Mouse (Mus musculus) cerebellum, adult 9-11 months (tissue): ENCODE measurements around the gene Mettl8.

Experiments
- DNase-seq: peaks from one replicate; pipeline ENCODE4 v3.0.0; 2022

The Mettl8 gene

DNA sequence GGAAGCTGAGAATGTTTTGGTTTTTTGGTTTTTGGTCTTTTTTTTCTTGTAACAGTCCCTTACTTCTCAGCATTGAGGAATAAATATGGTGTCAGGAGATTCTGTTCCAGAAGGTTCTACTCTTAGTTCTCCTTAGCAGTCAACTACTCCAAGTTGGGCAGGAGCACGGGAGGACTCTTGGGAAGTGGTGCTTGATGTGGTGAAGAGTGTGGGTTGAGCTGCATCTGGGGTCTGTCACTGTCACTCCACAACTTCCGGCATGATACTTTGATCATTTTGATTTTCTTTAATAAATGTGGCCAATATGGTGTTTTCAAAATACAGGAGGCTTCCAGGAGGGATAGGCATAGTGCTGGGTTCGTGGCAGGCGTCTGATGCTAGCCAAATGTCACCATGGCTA, 22.4 kb downstream of the Mettl8 start:
- DNase-seq: no peak

DNA sequence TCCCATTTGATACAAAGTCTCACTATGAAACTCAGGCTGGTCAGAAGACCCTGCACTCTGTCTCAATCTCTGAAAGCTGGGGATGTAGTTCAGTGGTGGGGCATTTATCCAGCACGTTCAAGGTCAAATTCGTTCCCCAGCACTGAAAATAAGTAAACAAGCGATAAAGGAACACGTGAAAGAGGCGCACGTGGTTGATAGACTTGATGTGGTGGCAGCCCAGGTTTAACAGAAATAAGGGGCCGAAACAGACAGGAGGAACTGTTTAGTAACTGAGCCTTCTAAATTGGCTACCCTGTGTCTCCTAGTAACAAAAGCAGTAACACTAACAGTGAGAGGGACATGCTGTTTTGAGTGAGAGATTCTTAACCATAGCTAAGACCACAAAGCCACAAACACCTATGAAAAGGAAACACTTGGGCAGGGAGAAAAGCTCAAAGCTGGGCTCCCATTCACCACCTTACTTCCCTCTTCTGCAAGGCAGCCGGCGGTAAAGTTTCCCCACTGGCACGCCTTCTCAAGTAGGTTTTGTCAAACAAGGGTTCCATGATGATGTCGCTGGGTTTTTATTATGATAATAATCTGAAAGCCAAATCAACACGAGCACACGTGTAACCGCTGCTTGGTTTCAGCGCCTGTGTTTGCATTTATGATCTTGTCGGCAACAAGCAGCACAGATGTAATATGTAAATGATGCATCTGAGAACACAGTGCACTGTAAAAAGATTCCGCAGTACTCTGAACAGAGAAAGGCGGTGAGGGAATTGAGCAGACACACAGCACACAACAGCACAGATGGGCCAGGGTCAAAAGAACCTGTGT, 23.2 kb downstream of the Mettl8 start:
- DNase-seq: no peak

DNA sequence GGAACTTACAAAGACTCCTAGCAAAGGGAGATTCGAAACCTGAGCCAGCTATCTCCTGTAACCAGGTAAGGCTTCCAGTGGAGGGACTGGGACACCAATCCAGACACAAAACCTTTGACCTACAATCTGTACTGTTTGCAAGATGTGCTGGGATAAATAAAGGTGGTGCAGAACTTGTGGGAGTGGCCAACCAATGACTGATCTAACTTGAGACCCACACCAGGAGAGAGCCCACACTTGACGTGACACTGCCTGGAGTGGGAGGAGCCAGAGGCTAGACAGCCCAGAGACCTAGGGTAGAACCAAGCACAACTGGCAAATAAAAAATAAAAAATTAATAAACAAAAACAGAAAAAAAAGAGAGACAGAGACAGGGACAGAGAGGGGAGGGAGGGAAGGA, 24.7 kb downstream of the Mettl8 start:
- DNase-seq: no peak

DNA sequence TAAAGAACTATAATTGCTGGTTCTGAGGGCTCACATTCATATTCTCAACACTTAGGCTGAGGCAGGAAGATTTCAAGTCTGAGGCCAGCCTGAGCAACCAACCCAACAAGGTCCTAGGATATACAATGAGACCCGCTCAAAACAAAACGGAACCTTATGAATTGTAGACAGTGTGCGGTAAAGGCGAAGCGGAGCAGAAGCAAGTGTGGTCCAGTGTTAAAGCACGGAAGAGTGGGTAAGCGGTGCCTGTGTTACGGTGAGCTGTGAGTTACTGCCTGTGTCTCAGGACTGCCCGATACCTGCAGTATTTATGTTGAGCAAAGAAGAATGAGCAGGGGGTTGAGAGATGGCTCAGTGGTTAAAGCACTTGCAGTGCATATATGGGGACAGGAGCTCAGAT, 27.8 kb downstream of the Mettl8 start:
- no peak for DNase-seq

DNA sequence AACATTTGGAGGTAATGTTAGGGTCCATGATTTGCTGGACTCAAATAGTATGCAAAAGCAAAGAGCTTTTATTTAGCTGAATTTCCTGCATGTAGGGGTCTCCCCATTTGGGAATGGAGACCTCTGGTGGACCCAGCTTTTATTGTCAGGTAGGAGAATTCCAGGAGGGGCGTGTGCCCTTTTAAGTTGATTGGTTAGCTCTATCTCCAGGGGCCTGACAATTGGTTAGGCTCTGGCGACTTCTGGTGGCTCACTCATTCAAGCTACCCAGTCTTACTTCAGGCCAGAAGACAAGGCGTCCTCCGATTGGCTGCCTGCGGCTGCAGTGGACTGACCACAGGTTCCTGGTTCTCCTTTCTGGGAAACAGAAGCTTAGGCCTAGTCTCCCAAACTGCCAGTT, 28.6 kb downstream of the Mettl8 start:
- no peak for DNase-seq

DNA sequence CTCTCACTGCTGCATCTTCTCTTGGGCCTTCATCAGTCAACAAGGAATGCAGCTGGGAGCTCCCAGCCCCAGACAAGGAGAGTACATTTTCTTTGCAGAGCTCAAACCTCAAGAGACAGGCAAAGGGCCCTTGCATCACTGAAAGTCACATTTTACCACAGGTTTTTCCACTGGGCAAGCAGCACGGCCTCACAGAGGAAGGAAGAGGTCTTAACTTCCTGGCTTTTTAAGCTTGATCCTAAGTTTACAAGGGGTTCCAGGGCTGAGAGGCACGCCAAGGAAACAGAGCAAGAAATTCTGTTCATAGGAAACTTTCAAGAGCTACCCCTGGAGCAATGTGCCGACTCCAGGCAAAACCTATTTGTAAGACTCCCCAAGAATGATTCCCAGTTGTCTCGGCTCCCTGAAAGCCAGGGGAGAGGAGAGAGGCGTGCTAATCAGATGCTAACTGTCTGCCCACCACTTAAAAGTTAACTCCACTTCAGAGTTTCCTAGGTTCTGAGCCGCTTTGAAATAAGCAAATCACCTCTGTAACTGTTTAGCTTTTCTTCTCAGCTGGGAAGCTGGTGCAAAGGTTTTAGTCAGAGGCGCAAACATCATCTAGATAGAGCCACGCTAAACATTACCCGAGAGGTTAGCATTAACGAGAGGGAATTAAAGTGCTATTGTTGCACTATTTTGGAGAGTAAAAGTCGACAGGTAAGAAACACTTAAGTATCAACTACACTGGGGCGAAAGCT, 29.6 kb downstream of the Mettl8 start:
- DNase-seq: no peak

DNA sequence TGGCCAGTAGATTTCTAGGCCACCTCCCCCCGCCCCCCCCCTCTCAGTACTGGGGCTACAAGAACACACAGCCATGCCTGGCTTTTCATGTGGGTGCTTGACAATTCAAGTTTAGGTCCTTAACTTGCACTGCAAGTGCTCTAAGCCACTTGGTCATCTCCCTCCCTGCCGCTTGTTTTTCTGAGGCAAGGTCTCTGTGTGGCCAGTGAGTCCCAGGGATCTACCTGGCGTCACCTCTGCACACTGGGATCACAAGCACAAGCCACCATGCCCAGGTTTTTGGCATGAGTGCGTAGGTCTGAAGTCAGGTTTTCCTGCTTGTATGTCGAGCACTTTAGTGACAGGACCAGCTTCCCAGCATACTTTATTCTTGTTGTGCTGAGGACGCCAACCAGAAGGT, 31.4 kb downstream of the Mettl8 start:
- DNase-seq: no peak

DNA sequence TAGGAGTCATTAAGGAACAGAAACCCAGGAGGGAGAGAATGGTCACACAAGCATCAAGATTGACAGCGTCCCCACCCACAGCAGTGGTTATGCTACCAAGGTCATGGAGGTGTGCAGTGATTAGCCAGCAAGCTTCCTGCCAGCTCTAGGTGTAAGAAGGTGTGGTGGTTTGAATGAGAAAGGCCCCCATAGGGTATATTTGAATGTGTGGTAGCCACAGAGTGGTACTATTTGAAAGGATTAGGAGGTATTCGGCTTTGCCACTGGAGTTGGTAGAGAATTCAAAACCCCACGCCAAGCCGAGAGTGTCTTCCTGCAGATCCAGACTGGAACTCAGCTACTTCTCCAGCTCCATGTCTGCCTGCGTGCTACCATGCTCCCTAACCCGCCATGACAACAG, 32.4 kb downstream of the Mettl8 start:
- DNase-seq: no peak

DNA sequence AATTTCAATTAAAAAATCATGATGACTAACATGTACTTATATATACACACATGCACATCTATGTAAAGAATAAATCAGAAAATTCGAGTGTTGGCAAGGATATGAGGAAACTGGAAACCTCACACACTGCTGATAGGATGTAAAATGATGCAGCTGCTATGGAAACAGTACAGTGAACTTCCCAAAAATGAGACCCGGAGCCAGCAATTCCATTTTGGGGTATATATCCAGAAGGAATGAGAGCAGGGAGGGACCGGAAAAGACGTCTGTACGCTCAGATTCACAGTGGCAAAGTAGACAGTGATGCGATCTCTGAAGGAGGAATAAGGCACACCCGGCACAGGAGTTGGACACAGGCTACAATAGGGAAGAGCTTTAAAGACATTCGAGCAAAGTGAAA, 34.7 kb downstream of the Mettl8 start:
- DNase-seq: no peak

DNA sequence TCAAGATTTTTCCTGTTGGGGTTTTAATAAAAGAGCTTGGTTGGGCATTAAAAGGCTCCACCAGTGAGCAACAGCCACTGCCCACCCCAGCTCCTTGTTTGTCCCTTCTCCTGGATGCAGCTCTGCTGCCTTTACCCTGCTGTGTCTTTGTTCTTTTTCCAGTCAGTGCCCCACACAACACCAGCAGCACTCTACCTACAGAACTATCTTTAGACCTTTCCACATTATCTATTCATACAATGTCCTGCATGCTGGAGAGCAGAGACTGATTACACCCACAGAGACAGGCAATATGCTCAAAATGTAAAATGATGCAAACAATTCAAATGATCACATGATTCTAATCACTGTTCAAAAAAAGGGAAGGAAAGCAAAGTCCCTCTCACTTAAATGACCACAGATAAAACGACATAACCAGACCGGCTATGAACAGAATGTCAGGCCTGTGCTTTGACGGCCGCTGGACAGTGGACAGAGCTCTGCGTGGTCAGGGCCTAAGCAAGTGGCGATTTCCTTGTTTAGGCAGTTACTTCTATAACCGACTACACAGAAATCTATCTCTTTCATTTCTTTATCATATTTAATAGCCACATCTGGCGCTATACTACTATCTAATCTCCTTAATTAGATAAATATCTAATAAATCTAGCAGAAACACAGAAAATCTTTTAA, 35.5 kb downstream of the Mettl8 start:
- DNase-seq: no peak

DNA sequence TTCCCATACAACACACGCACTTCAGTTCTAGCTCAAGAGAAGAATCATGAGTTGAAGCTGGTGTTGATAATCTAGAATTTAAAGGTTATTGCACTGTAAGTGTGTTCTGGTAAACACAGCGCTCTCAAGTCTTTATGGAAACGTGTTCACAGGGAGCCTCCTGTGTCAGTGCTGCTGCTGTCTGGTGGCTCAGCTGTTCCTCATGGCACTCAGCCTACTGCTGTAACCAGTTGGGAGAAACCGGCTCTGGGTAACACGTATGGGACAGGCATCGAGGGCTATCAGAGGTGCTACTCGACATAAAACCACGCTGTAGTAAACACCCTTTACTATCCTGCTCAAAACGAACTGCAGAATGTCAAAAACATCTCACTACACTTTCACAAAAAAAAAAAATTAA, 36.1 kb downstream of the Mettl8 start:
- no peak for DNase-seq

DNA sequence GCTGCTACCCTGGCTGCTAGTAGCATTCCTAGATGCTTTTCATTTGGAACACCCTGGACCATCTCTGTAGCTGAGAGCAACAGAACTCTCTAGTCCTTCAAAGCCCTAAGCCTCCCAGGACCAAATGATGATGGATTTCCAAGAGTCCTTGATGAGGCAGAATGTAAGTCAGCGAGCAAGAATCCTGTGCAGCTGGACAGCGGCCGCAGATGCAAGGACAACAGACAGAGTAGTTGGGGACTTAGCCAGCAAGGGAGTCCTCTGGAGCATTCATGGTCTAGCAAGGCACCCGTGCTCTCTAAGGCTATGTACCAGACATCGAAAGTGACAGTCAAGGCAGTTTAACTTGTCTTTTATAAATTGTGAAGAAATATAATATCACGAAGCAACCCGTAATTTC, 41.9 kb downstream of the Mettl8 start:
- DNase-seq: no peak

DNA sequence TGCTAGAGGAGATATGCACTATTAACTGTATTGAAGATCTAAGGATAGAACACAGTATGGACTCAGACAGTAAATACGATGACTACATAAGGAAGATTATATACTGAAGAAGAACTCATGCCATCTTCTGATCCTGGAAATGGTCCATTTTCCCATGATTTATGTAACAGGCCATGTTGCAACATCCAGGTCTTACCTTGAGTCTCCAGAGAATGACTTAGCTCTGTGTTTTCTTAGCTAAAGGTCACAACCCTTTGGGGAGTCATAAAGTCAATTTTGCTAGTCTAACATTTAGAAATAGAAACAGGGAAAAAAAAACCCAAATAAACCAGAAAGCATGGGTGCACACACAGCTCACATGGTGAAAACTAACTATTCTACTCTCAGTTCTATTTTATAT, 43.6 kb downstream of the Mettl8 start:
- DNase-seq: no peak

DNA sequence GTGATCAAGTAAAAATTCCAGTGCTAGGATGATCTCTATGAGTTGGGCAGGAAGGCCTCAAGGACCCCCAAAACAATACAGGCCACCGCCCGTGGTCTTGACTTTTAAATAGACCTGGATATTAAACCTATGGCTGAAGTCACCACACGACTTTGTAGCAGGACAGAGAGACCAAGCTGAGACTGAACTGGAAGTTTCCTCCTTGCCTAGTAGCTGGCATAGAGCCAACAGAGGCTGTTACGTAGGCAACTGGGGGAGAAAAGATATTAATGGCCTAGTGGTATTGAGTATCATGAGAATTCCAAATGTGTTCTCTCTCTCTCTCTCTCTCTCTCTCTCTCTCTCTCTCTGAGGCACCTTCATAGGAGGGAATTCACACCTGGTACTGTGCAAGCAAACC, 51.0 kb downstream of the Mettl8 start:
- DNase-seq: no peak

DNA sequence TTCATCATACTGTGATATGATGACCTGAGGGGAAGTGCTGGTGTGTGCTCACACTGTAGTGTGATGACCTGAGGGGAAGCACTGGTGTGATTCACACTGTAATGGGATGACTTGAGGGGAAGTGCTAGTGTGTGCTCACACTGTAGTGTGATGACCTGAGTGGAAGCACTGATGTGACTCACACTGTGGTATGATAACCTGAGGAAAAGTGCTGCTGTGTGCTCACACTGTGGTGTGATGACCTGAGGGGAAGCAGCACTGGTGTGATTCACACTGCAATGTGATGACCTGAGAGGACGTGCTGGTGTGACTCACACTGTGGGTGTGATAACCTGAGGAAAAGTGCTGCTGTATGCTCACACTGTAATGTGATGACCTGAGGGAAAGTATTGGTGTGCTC, 52.9 kb downstream of the Mettl8 start:
- no peak for DNase-seq

DNA sequence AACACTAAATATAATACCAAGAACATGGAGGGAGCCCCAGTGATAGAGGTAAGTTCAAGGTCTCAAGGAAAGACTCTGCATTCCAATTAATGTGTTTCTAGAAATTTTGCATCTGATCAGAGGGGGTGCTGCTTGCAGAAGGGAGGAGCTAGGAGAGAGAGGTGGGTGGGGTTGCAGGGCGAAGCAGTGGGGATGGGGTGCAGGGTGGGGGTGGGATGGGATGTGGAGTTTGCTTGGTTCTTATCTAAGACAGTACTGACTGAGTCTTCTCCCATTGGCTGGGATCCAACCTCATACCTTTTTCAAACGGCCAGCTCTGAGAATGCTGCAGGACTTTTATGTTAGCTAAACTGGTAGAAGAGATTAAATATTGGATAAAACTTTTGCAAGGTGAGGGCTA, 56.6 kb downstream of the Mettl8 start:
- no peak for DNase-seq

DNA sequence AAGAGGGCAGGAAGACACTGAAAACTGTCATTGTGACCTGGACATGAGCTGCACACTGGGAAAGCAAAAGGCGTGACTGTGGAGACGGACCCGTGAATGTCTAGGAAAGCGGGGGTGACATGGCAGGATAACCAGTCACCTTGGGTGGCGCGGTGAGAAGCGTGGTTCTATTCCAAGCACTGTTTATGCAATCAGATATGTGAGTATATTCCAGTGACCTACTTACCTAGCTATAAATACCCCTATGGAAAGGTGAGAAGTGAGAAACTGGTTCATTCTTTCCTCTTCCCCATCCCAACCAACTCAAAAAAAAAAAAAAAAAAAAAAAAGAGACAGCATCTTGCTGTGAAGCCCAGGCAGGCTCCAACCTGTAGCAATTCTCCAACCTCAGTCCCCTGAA, 58.9 kb downstream of the Mettl8 start:
- peak; percentile 37 for DNase-seq

DNA sequence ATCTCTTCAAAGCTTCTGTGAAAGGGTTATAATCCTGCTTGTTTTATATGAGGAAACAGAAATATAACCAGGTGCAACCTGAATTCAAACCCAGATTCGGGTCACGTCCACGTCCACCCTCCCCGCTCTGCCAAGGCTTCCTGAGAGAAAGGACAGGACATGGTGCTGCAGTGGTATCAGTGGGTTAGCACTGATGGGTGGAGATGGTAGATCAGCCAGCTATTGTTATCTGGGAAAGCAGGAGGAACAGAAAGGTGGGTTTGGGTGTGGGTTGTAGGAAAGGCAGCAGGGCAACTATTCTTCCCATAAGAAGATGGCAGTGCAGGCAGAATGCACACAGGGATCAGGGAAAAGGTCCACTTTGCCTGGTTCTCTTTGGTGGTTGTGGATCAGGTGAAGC, 59.5 kb downstream of the Mettl8 start:
- no peak for DNase-seq

DNA sequence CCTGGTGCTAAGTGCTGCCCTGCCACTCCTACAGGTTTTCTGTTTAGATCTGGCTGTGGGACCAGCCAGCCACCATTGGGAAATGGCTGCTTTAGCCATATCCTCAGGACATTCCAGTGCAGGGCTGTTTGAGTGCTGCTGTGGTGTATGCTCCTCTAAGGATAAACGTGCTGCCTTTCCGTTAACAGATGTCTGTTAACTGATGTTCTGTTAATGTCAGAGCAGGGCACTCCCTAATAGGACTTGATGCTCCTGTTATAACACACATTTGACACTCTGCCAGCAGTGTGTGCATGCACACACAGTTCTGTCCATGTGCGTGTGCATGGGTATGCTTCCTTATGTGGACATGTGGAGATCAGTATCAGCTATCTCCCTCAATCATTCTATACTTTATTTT, 61.6 kb downstream of the Mettl8 start:
- no peak for DNase-seq

DNA sequence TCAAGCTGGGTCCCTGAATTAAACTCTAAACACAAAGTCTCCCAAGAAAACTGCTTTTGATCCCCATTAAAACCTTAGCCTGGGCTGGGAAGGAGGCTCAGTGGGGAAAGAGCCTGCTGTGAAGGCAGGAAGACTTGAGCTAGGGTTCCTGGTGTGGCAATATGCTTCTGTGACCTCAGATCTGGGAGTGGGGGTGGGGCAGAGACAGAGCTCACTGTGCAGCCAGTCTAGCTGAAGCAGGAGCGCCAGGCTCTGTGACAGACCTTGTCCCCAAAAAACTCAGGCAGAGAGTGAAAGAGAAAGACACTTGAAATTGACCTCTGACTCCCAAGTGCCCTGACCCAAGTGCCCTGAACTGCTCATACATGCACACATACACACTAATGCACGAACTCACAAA, 62.7 kb downstream of the Mettl8 start:
- DNase-seq: no peak

DNA sequence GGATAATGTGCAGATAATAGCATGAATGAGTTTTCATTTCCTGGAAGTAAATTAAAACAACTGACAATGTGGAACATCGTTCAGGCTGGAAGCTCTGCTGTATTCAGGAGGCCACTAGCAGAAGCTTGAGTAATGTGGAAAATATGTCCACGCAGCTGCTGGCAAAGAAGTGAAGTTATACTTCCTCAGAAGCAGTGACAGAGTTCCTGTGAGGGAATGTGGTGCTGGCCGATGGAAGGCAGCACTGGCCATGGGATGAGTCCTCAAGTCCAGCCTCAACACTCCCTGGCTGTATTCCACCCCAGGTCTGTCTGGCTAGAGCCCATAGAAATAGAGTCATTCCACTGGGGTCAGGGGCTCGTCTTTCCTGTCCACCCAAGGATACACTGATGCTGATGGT, 65.2 kb downstream of the Mettl8 start:
- DNase-seq: no peak

DNA sequence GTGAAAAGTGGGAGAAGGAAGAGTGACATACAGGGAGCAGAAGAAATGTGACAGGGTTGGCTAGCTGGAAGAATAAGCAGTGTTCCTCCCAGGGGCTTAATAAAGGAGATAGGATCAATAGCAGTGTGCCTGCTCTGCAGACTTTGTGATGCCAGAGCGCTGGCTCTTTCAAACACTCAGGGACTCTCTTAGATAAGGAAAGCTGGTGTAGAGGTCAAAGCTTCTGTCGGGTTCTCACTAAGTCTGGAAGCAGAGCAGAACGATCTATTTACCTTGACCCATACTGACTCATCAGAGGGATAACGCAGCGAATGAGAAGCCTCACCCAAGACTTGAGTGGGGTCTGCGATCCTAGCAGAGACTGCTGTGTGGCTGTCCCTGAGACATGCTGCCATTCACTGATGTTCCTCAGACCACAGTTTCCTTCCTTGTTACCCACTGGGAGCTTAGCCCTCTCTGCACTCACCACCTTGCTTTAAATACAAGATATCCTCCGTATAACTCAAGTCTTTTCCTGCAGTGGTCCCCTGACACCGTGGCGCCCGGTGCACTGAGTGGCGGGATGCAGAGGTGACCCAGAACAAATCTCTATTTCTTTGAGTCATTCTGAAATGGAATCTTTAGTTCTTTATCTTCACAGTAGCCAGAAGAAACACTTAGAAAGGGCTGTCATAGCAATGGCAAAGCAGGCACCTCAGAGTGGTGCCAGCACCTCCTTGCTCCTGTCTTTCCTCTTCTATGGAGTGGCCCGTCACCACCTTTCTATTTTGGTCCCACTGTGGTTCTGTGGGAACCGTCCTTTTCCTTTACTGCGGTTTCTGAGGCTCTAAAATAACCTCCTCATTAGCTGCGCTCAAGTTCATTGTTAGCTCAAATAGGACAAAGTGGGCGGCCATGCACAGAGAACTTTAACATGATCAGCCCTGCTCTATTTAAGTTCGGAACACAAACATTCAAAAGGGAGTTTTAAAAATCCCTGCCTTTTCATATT, 65.9 kb downstream of the Mettl8 start:
- no peak for DNase-seq

DNA sequence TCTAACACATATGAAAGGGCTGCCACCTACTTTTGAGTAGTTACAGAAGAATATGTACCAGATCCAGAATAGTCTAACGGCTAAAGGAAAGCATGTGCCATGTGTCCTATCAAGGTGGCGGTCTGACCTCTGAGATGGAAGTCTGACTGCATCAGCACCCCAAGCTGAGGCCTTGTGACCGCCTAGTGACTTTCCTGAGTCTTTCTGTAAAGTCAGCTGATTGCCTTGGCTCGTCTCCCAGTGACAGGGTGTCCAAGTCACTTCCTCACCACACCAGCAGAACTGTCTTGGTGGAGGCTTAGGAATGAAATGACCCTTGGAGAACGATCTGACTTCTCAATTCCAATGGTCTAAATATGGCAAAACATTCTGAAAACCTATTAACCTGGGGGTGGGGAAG, 77.1 kb downstream of the Mettl8 start:
- DNase-seq: no peak
